Mouse (Mus musculus) c-Kit-positive CD71-positive TER-119-negative erythroid progenitor cells, embryonic 14.5 days (primary cell): ENCODE results near the gene Ddx56.
A peak's percentile ranks its signal among the peaks of the same experiment; 100 is the strongest.
"Not testable (repeated sequence)": the region's sequence is repeated elsewhere in the genome, so short reads cannot be mapped to it uniquely, and the experiment has no call there.

Source experiments
- DNase-seq: peaks from one replicate; pipeline ENCODE4 v3.0.0-alpha.2; 2013; ENCODE audit warnings: low read depth

Gene Ddx56

GRCm38 (mm10) chr11:6261434-6262082, 6.0 kb downstream of the Ddx56 start:
- DNase-seq = peak; percentile 63

DNA sequence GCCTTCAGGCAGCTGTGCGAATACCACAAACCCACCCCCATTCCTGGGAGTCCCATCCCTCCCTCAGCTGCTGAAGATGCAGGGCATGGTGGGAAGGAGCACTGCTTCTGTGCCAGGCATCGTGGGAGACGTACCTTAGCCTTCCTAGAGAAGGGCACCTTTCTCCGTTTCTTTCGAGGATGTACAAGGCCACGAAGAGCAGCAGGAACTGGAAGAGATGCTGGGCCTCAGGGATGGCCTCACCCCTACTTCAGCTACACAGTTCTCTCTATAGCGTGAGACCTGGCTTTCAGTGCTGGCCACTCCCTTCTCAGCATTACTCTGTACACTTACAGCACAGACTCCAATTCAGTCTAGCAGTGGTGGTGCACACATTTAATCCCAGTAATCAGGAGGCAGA, 8.2 kb downstream of the Ddx56 start:
- DNase-seq = no peak

DNA sequence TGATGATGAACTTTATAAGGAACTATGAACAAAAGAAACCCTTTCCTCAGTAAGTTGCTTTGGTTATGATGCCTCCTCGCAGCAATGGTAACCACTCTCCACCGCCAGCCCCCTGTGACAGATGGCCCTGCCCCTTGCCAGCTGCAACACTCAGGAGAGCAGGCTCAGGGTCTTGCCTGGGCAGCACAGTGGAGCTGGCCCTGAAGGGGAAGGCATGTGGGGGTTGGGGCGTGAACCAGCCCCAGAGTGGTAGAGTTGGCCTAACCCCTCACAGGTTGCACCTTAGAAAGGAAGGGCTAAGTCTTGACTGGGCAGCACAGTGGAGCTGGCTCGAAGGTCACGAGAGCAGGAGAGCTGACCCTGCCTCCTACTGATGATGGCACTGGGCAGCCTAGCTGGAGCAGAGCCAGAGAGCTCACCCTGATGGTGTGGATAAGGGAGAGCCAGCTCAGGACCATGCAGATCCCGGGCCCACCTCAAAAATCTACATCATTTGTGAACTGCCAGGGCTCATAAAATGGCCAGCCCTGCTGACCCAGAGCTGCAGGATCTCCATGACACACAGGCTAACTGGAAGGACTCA, 11.0 kb downstream of the Ddx56 start:
- DNase-seq = no peak

DNA sequence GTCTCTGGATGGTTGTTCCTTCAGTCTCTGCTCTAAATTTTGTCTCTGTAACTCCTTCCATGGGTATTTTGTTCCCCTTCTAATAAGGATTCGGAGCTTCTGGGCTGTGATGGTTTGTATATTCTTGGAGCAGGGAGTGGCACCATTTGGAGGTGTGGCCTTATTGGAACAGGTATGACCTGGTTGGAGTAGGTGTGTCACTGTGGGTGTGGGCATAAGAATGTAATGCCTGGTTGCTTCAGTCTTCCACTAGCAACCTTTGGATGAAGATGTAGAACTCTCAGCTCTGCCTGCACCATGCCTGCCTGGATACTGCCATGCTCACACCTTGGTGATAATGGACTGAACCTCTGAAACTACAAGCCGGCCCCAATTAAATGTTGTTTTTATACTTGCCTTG, 13.0 kb downstream of the Ddx56 start:
- DNase-seq = not testable (repeated sequence)

DNA sequence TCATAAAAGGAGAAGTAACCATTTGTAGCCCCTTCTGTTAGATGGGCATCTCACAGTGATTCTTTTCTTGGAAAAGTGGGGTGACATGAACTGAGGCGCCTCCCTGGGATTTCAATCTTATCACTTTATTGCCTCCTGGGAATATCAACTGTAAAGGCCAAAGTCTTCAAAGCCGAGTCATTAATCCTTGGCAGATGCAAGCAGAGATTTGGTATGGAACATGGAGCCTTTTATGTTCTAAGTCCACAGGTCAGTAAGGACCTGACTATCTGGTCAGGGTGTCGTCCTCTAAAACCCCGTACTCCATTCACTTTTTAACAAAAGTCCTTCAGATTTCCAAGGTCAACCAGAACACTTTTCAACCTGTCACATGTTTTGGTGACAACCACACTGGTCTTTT, 14.7 kb downstream of the Ddx56 start:
- no peak for DNase-seq

DNA sequence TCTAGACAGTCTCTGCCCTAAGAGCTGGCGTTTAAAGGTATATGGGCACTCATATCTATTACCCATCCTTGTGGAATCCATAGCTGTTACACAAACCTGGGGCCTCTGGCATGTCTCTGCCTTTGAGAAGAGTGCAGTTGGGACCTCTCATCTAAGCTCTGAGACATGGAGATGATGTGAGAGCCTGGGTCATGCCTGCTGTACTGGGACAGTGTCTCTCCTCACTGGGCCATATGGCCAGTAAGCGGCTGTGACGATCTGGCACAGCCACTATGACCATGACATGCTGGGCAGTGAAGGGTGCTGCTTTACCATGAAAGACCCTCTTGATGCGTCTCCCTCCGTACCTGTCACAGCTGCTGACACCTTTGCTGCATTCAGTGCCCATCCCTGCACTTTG, 15.3 kb downstream of the Ddx56 start:
- no peak for DNase-seq

GRCm38 (mm10) chr11:6244707-6245106, 22.9 kb downstream of the Ddx56 start:
- DNase-seq = no peak

GRCm38 (mm10) chr11:6233025-6233424, 34.5 kb downstream of the Ddx56 start:
- no peak for DNase-seq

DNA sequence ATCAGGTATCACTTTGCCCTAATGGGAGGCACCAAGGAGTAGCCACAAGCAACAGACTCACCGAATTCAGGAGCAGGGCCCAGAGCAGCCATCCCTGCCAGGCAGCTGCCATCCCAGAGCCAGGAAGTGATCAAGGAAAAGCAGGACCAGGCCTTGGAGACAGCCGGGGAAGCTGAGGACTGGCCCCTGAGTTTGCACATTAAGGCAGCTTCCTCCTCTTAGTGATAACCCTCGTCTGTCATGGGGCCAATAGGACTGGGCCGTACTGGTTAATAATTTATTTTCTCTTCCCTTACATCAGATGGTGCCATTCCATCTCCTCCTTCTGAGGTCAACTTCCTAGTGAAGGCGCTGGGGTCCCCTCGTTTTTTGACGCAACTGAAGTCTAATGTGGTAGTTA, 37.6 kb downstream of the Ddx56 start, which contains the start of gene Npc1l1:
TSS of gene Npc1l1 (minus strand) at position 132 of the 400 bp plus-strand sequence.
- DNase-seq = no peak

DNA sequence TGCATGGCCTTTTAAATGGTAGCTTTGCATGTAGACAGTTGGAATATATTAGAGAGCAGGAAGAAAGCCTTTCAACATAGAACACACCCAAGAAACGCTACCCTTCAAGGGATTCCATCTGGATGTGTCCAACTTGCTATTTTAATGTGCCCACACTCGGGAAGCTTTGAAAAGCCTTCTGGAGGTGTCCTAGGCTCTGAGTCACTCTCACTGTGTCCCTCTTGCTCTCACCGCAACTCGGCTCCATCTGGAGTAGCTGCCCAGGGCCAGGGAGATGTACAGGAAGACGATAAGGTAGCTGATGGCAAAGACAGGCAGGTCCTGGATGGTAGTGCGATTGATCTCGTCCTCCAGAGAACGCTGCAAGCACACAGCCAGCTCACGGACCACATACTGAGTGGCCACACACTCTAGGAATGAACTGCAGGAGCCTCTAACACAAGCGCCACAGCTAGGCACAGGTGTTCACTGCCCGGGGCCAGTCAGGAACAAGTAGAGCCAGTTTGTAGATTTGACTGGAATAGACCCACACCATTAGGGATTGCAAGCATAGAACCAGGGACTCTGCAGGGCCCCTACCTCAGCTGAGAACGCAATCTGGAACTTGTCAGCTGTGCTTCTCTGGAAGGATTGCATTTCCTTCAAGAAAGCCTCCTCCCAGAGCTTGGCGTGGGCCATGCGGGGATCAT, 42.9 kb downstream of the Ddx56 start:
- no peak for DNase-seq

DNA sequence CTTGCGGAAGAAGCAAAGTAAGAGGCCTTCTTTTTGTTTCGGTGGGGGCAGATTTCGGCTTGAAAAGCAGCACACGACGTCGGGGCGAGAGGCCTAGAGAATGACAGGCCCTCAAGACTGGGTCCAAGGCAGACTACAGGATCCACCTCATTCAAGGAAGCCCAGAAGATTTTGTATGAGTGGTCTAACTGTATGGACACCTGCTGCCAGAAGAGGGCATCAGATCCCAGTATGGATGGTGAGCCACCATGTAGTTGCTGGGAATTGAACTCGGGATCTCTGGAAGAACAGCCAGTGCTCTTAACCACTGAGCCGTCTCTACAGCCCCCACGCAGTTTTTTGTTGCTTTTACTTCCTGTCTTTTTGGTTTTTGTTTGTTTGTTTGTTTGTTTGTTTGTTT, 45.4 kb downstream of the Ddx56 start:
- DNase-seq = no peak

DNA sequence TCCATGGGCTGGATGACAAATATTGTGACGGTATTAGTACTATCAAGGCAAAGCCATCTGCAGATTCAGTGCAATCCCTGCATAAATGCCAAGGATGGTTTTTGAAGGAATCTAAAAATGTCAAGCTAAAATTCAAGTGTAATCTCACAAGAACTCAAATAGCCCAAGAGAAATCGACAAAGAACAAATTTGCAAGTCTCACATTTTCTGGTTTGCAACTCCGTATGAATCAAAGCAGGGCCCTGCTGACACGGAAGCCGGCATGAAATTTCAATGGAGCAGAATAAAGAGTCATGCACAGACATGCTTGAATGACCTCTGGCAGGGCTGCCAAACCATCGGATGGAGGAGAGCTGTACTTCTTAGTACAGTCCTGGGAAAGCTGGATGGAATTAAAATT, 47.6 kb downstream of the Ddx56 start:
- DNase-seq = no peak

GRCm38 (mm10) chr11:6218189-6218896, 49.2 kb downstream of the Ddx56 start:
- no peak for DNase-seq

GRCm38 (mm10) chr11:6216834-6217233, 50.7 kb downstream of the Ddx56 start:
- no peak for DNase-seq
